In the genomic region with DNA sequence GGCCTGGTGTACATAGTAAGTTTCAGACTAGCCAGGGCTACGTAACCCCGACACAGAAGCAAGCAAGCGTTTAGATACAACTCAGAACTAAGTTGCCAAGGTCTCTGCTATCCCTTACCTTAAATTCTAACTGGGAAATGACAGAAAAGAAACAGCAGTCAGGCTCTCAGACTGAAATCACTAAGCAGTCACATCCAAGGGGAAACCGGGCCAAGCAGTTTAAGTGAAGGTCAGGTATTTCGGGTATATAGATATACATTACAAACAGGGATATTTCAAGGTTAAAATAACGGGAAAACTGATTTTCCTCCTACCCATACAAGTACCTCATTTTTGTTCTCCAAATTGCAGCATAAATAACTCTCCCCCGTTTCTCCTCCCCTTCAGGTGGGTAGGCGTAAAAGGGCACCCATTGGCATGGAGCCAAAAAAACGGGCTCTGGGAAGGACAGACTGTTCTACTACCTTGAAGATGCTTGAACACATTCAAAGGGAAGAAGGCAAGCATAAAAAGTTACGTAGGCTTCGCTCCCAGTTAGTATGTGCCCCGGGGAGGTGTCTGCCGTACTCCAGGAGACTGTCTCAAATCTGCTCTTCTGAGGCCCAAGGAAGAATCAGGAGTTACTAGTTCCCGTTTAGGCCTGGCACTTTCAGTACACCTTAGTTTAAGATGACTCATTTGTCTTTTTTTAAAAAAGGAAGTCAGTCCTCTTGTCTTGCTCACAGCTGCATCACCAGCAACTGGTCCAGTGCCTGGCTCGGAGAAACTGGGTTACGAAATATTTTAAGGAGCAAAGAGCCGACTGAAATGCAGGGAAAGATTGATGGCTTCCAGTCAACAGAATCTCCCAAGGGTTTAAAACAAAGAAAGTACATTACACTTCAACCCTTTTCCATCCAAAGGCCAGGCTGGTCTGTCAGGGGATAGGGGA, we compare ENCODE assay signal across 8 mouse cellular contexts. TPM values are rescaled to one million over a fixed set of nuclear protein-coding genes. Genes with fewer than 3 reads are reported as not detected.
A peak's percentile ranks its signal among the peaks of the same experiment; 100 is the strongest.
DNase-seq lines count a peak whose midpoint lies in the region; ATAC-seq and TF ChIP-seq lines count a peak whose summit lies in the region.

No protein-coding gene starts in this region.

- peak overlapping the region; percentile 88 for H3K9ac ChIP-seq in heart, embryonic 15.5 days
- H3K9ac ChIP-seq in kidney, postnatal 0 days (ENCODE audit: low read depth, low read length) = peak overlapping the region; percentile 80
- H3K9ac ChIP-seq in liver, postnatal 0 days (replicated peaks) = peak overlapping the region; percentile 83
- H3K9ac ChIP-seq in neural tube, embryonic 15.5 days (replicated peaks) = peak overlapping the region; percentile 75

- TF ChIP-seq CTCF in C2C12 (IDR thresholded peaks at IDR 0.05; ENCODE audit: control insufficient read depth, insufficient read depth, insufficient read length) = no peak
- TF ChIP-seq CTCF in embryonic fibroblast, embryonic 13.5 days (IDR thresholded peaks at IDR 0.05; ENCODE audit: borderline replicate concordance, insufficient read depth, low read length) = no peak
- TF ChIP-seq CTCF in kidney, postnatal 0 days (IDR thresholded peaks at IDR 0.05; ENCODE audit: low read depth) = no peak
- TF ChIP-seq CTCF in liver, postnatal 0 days (IDR thresholded peaks at IDR 0.05; ENCODE audit: low read depth) = no peak

- peaks cover 52% of the 10 kb centered on the region for H3K79me3 ChIP-seq in C2C12 (ENCODE audit: low read depth)

- peak overlapping the region; percentile 92 for H3ac ChIP-seq in C2C12 (ENCODE audit: control insufficient read depth, insufficient read length, low read depth)

- peak overlapping the region; percentile 28; the same call in 1 of the 2 replicates for H3K27ac ChIP-seq in embryonic fibroblast, embryonic 13.5 days (ENCODE audit: insufficient read depth, low read length)
- peak overlapping the region; percentile 94 for H3K27ac ChIP-seq in heart, embryonic 15.5 days
- peak overlapping the region; percentile 87 for H3K27ac ChIP-seq in kidney, postnatal 0 days
- H3K27ac ChIP-seq in liver, postnatal 0 days (ENCODE audit: low read depth) = peak overlapping the region; percentile 96
- peak overlapping the region; percentile 85 for H3K27ac ChIP-seq in neural tube, embryonic 15.5 days (replicated peaks)

- H3K9me3 ChIP-seq in heart, embryonic 15.5 days (replicated peaks) = no peaks in the 10 kb centered on the region
- no peaks in the 10 kb centered on the region for H3K9me3 ChIP-seq in kidney, postnatal 0 days (replicated peaks; ENCODE audit: low read length)
- no peaks in the 10 kb centered on the region for H3K9me3 ChIP-seq in liver, postnatal 0 days (ENCODE audit: low read length)
- no peaks in the 10 kb centered on the region for H3K9me3 ChIP-seq in neural tube, embryonic 15.5 days (replicated peaks)

- H3K36me3 ChIP-seq in C2C12 (ENCODE audit: control insufficient read depth, insufficient read depth) = no peaks in the 10 kb centered on the region
- no peaks in the 10 kb centered on the region for H3K36me3 ChIP-seq in heart, embryonic 15.5 days
- no peaks in the 10 kb centered on the region for H3K36me3 ChIP-seq in kidney, postnatal 0 days (ENCODE audit: insufficient read depth, low read length)
- no peaks in the 10 kb centered on the region for H3K36me3 ChIP-seq in liver, postnatal 0 days (replicated peaks; ENCODE audit: insufficient read depth, low read length)
- no peaks in the 10 kb centered on the region for H3K36me3 ChIP-seq in neural tube, embryonic 15.5 days

- H3K4me3 ChIP-seq in C2C12 (ENCODE audit: insufficient read depth, poor library complexity, severe bottlenecking) = peak overlapping the region; percentile 92
- H3K4me3 ChIP-seq in embryonic fibroblast, embryonic 13.5 days (ENCODE audit: insufficient read depth, low read length) = peak overlapping the region; percentile 85
- H3K4me3 ChIP-seq in heart, embryonic 15.5 days = peak overlapping the region; percentile 100
- peak overlapping the region; percentile 91 for H3K4me3 ChIP-seq in kidney, postnatal 0 days (replicated peaks; ENCODE audit: low read depth, low read length)
- H3K4me3 ChIP-seq in liver, postnatal 0 days (ENCODE audit: low read depth, low read length) = peak overlapping the region; percentile 81
- H3K4me3 ChIP-seq in neural tube, embryonic 15.5 days (replicated peaks) = peak overlapping the region; percentile 100

- peaks cover 4% of the 10 kb centered on the region; the same call in 1 of the 2 replicates for H3K4me1 ChIP-seq in embryonic fibroblast, embryonic 13.5 days (ENCODE audit: control insufficient read depth, insufficient read depth, low read length)
- H3K4me1 ChIP-seq in heart, embryonic 15.5 days (replicated peaks) = peaks cover 41% of the 10 kb centered on the region
- H3K4me1 ChIP-seq in kidney, postnatal 0 days (replicated peaks; ENCODE audit: insufficient read depth, low read length) = peaks cover 14% of the 10 kb centered on the region; the same call in 1 of the 2 replicates
- H3K4me1 ChIP-seq in liver, postnatal 0 days (ENCODE audit: insufficient read depth) = peaks cover 11% of the 10 kb centered on the region; the same call in 1 of the 2 replicates
- H3K4me1 ChIP-seq in neural tube, embryonic 15.5 days = peaks cover 21% of the 10 kb centered on the region

- TF ChIP-seq EP300 in liver, postnatal 0 days (IDR thresholded peaks at IDR 0.05; ENCODE audit: low read depth) = no peak

- TF ChIP-seq POLR2A in embryonic fibroblast, embryonic 13.5 days (IDR thresholded peaks at IDR 0.05; ENCODE audit: low read depth, low read length) = no peak

- peak overlapping the region; percentile 87 for H3K4me2 ChIP-seq in heart, embryonic 15.5 days
- peak overlapping the region; percentile 85 for H3K4me2 ChIP-seq in kidney, postnatal 0 days (ENCODE audit: low read length)
- H3K4me2 ChIP-seq in liver, postnatal 0 days (ENCODE audit: low read depth, low read length) = peak overlapping the region; percentile 87
- peak overlapping the region; percentile 78 for H3K4me2 ChIP-seq in neural tube, embryonic 15.5 days

- no peak for ATAC-seq in heart, embryonic 15.5 days (replicated peaks; ENCODE audit: insufficient number of reproducible peaks, insufficient read depth, low FRiP score, low read depth)
- no peak for ATAC-seq in kidney, postnatal 0 days (replicated peaks; ENCODE audit: low FRiP score, low read depth)
- no peak for ATAC-seq in liver, postnatal 0 days
- ATAC-seq in neural tube, embryonic 15.5 days (ENCODE audit: low FRiP score) = no peak

- WGBS in heart, embryonic 15.5 days = 46% methylated on average over 17 of the region's 17 CpGs
- 46% methylated on average over 17 of the region's 17 CpGs for WGBS in kidney, postnatal 0 days
- 47% methylated on average over 17 of the region's 17 CpGs for WGBS in liver, postnatal 0 days (ENCODE audit: insufficient replicate concordance)
- WGBS in neural tube, embryonic 15.5 days = 63% methylated on average over 17 of the region's 17 CpGs

- DNase-seq in adrenal gland, adult 8-10 months = peak; percentile 41
- DNase-seq in kidney, postnatal 0 days (ENCODE audit: low spot score) = peak; percentile 46
- peak; percentile 58 for DNase-seq in liver, postnatal 0 days
- DNase-seq in Muller cell, postnatal 12 days (ENCODE audit: inconsistent ontology term) = no peak

- peaks cover 62% of the 10 kb centered on the region for H3K79me2 ChIP-seq in C2C12 (ENCODE audit: control insufficient read depth, insufficient read depth)

- no peaks in the 10 kb centered on the region for H3K27me3 ChIP-seq in C2C12 (ENCODE audit: control insufficient read depth, insufficient read depth, insufficient read length)
- H3K27me3 ChIP-seq in heart, embryonic 15.5 days = no peaks in the 10 kb centered on the region
- H3K27me3 ChIP-seq in kidney, postnatal 0 days (ENCODE audit: insufficient read depth, low read length) = no peaks in the 10 kb centered on the region
- H3K27me3 ChIP-seq in liver, postnatal 0 days (ENCODE audit: insufficient read depth, low read length) = no peaks in the 10 kb centered on the region
- no peaks in the 10 kb centered on the region for H3K27me3 ChIP-seq in neural tube, embryonic 15.5 days (replicated peaks)

TF ChIP-seq in C2C12, 6 proteins besides CTCF, POLR2A, EP300 and RAD21:
- no peak for TF ChIP-seq USF1 (IDR thresholded peaks at IDR 0.05; ENCODE audit: low read depth)
- no peak for TF ChIP-seq MYOG (IDR thresholded peaks at IDR 0.05; ENCODE audit: control insufficient read depth, extremely low read depth, insufficient read length)
- TF ChIP-seq FOSL1 (IDR thresholded peaks at IDR 0.05; ENCODE audit: insufficient read depth, low read length, poor library complexity, severe bottlenecking) = no peak
- no peak for TF ChIP-seq CEBPB (IDR thresholded peaks at IDR 0.05; ENCODE audit: low read depth)
- no peak for TF ChIP-seq MYOD1 (IDR thresholded peaks at IDR 0.05; ENCODE audit: control insufficient read depth, insufficient read length, low read depth)
- TF ChIP-seq MAX (IDR thresholded peaks at IDR 0.05) = no peak

RNA-seq across cellular contexts. Expression of a gene that starts 1.4 kb away (rescaled TPM):
- 189 TPM for polyA plus RNA-seq in C2C12 (2012; fragmentation: generic; extraction: Trizol)
- total RNA-seq in adrenal gland, adult 8-10 months (2022) = 100 to 1,000 TPM; 137 to 150 (median 143) TPM
- polyA plus RNA-seq in embryonic fibroblast, embryonic 13.5 days (2011; ENCODE audit: insufficient read length, low read depth, missing spikeins) = 122 and 144 TPM in 2 replicates
- 355 and 390 TPM in 2 replicates for polyA plus RNA-seq in heart, embryonic 15.5 days (2015; fragmentation: Nextera tagmentation; extraction: Ambion mirVana)
- 266 and 295 TPM in 2 replicates for polyA plus RNA-seq in kidney, postnatal 0 days (2015; fragmentation: Nextera tagmentation; extraction: Ambion mirVana)
- 299 and 308 TPM in 2 replicates for polyA plus RNA-seq in liver, postnatal 0 days (2015; fragmentation: Nextera tagmentation; extraction: Ambion mirVana)
- 235 and 242 TPM in 2 replicates for polyA plus RNA-seq in neural tube, embryonic 15.5 days (2015; fragmentation: Nextera tagmentation; extraction: Ambion mirVana)

RNA-seq across cellular contexts. Expression of a gene that starts 33.6 kb away (rescaled TPM):
- polyA plus RNA-seq in C2C12 (2012; fragmentation: generic; extraction: Trizol) = 26.2 TPM
- total RNA-seq in adrenal gland, adult 8-10 months (2022) = 10 to 100 TPM; 21.9 to 27.3 (median 26.1) TPM
- 16.7 and 23.2 TPM in 2 replicates for polyA plus RNA-seq in embryonic fibroblast, embryonic 13.5 days (2011; ENCODE audit: insufficient read length, low read depth, missing spikeins)
- 10.1 and 13.7 TPM in 2 replicates for polyA plus RNA-seq in heart, embryonic 15.5 days (2015; fragmentation: Nextera tagmentation; extraction: Ambion mirVana)
- polyA plus RNA-seq in kidney, postnatal 0 days (2015; fragmentation: Nextera tagmentation; extraction: Ambion mirVana) = 12.6 and 12.9 TPM in 2 replicates
- polyA plus RNA-seq in liver, postnatal 0 days (2015; fragmentation: Nextera tagmentation; extraction: Ambion mirVana) = 7.0 and 9.4 TPM in 2 replicates
- polyA plus RNA-seq in neural tube, embryonic 15.5 days (2015; fragmentation: Nextera tagmentation; extraction: Ambion mirVana) = 21.2 and 23.0 TPM in 2 replicates

Comparison
In these comparisons a context has a peak if more than half of its experiments do, and no peak if none do; other contexts are left out.
1. H3K27ac ChIP-seq: peak in every context shown above with its lines; median percentile 96 in liver, postnatal 0 days; 94 in heart, embryonic 15.5 days; 87 in kidney, postnatal 0 days; 85 in neural tube, embryonic 15.5 days; 28 in embryonic fibroblast, embryonic 13.5 days.